Mouse (Mus musculus) embryonic facial prominence, embryonic 14.5 days (tissue): ENCODE measurements at regions not wholly inside any gene's neighbourhood (a gene's known extent, or its start where the extent isn't known, plus 50 kb on each side); places are given as distances from the start of the nearest gene placed in this dataset. TPM values are rescaled to one million over a fixed set of nuclear protein-coding genes. Genes with fewer than 3 reads are reported as not detected.

Source experiments
- ATAC-seq: fragments of 200-750 bp; cut with Nextera tagmentation; 2 replicates; pipeline ENCODE4 v1.8.0; 2017; ENCODE audit warnings: low read depth, moderate number of reproducible peaks, moderate TSS enrichment
- DNase-seq: peaks from one replicate; pipeline ENCODE4 v3.0.0-alpha.2; 2015; ENCODE audit warnings: low spot score
- H3K27ac ChIP-seq: fragments of 300-500 bp; sonication (generic); replicated peaks from 2 replicates; pipeline ENCODE4 v1.5.1; 2014; ENCODE audit warnings: low read depth, mild to moderate bottlenecking, low read length, moderate library complexity
- H3K27me3 ChIP-seq: fragments of 300-500 bp; sonication (generic); replicated peaks from 2 replicates; pipeline ENCODE4 v1.6.1; 2014; ENCODE audit warnings: low read length; ENCODE audit not compliant: control insufficient read depth, insufficient read depth
- H3K36me3 ChIP-seq: fragments of 300-500 bp; sonication (generic); 2 replicates; pipeline ENCODE4 v1.6.1; 2014; ENCODE audit warnings: low read length, mixed read lengths; ENCODE audit not compliant: control insufficient read depth, insufficient read depth
- H3K4me1 ChIP-seq: fragments of 300-500 bp; sonication (generic); 2 replicates; pipeline ENCODE4 v1.6.1; 2014; ENCODE audit warnings: antibody characterized with exemption, low read length; ENCODE audit not compliant: control insufficient read depth, insufficient read depth
- H3K4me2 ChIP-seq: fragments of 300-500 bp; sonication (generic); 2 replicates; pipeline ENCODE4 v1.6.1; 2014; ENCODE audit warnings: low read depth, mild to moderate bottlenecking, low read length, moderate library complexity, mixed read lengths
- H3K4me3 ChIP-seq: fragments of 300-500 bp; sonication (generic); 2 replicates; pipeline ENCODE4 v1.5.1; 2014; ENCODE audit warnings: low read depth, mild to moderate bottlenecking, low read length
- H3K9ac ChIP-seq: fragments of 300-500 bp; sonication (generic); 2 replicates; pipeline ENCODE4 v1.6.1; 2014; ENCODE audit warnings: low read depth, mild to moderate bottlenecking, low read length, moderate library complexity, mixed read lengths
- H3K9me3 ChIP-seq: fragments of 300-500 bp; sonication (generic); 2 replicates; pipeline ENCODE4 v1.6.1; 2016; ENCODE audit warnings: low read length; ENCODE audit not compliant: control insufficient read depth
- WGBS: fragments of 180-500 bp; shearing (Covaris S2); extraction: QIAGEN DNeasy Blood & Tissue Kit; methylation state at CpG from one replicate; pipeline ENCODE4 v1.1.7; 2014; 5-methylcytosine and 5-hydroxymethylcytosine counted together
- microRNA-seq: library from miRNA; unstranded; fragments of <30 nt; microRNA quantifications from one replicate; pipeline ENCODE4, GENCODE M21; 2016; ENCODE audit warnings: borderline number of aligned reads

- H3K4me3 ChIP-seq = no peak overlapping the region
- H3K27ac ChIP-seq = no peak overlapping the region
- no peak overlapping the region for H3K9ac ChIP-seq
- WGBS = 70% methylated on average over 2 of the region's 2 CpGs
- H3K4me2 ChIP-seq = no peak overlapping the region
- H3K36me3 ChIP-seq = no peaks in the 10 kb centered on the region
- no peaks in the 10 kb centered on the region for H3K9me3 ChIP-seq
- no peak for ATAC-seq
- no peak for DNase-seq
- no peaks in the 10 kb centered on the region for H3K4me1 ChIP-seq
- H3K27me3 ChIP-seq = no peaks in the 10 kb centered on the region
Measured at GRCm38 (mm10) chr12:30425301-30425700, 52.1 kb upstream of the Sntg2 start.

Small RNA genes in the stretch of these regions (microRNA-seq; reads per million reads assigned to microRNA genes)
- gene Gm25865 = not detected
